Mouse (Mus musculus): ENCODE results near the gene Camk1d. TPM values are rescaled to one million over a fixed set of nuclear protein-coding genes. Genes with fewer than 3 reads are reported as not detected.

Camk1d gene
- polyA plus RNA-seq, 1 experiment, result 1.0 TPM

GRCm38 (mm10) chr2:5402036-5402435 lies 312.3 kb downstream of the Camk1d start:
- no peak overlapping the region for H3K4me3 ChIP-seq (ENCODE audit: insufficient read depth, low read depth, low read length)
- no peak overlapping the region for H3K27ac ChIP-seq (ENCODE audit: insufficient read depth, low read depth, low read length)
- no peaks in the 10 kb centered on the region for H3K27me3 ChIP-seq (replicated peaks; ENCODE audit: control insufficient read depth, insufficient read depth, low read length)
- 92% methylated on average over 12 of the region's 12 CpGs for WGBS
- no peaks in the 10 kb centered on the region for H3K36me3 ChIP-seq (ENCODE audit: control insufficient read depth, insufficient read depth, low read length)
- no peak for TF ChIP-seq POLR2A (IDR thresholded peaks at IDR 0.05; ENCODE audit: low read depth, low read length)
- TF ChIP-seq CTCF (conservative IDR thresholded peaks at IDR 0.05; ENCODE audit: insufficient read depth, insufficient read length, low read depth, low read length), result no peak
- no peak for DNase-seq
- no peaks in the 10 kb centered on the region for H3K4me1 ChIP-seq (ENCODE audit: control insufficient read depth, insufficient read depth, low read length)

GRCm38 (mm10) chr2:5398505-5398904 lies 315.8 kb downstream of the Camk1d start:
- TF ChIP-seq CTCF (conservative IDR thresholded peaks at IDR 0.05; ENCODE audit: insufficient read depth, insufficient read length, low read depth, low read length) (no peak), POLR2A (IDR thresholded peaks at IDR 0.05; ENCODE audit: low read depth, low read length) (no peak)
- H3K27me3 ChIP-seq (replicated peaks; ENCODE audit: control insufficient read depth, insufficient read depth, low read length), result no peaks in the 10 kb centered on the region
- no peaks in the 10 kb centered on the region for H3K4me1 ChIP-seq (ENCODE audit: control insufficient read depth, insufficient read depth, low read length)
- no peak for DNase-seq
- no peak overlapping the region for H3K27ac ChIP-seq (ENCODE audit: insufficient read depth, low read depth, low read length)
- H3K36me3 ChIP-seq (ENCODE audit: control insufficient read depth, insufficient read depth, low read length), result no peaks in the 10 kb centered on the region
- 92% methylated on average over 9 of the region's 9 CpGs for WGBS
- H3K4me3 ChIP-seq (ENCODE audit: insufficient read depth, low read depth, low read length), result no peak overlapping the region

- TF ChIP-seq CTCF (conservative IDR thresholded peaks at IDR 0.05; ENCODE audit: insufficient read depth, insufficient read length, low read depth, low read length), result no peak
- no peak for TF ChIP-seq POLR2A (IDR thresholded peaks at IDR 0.05; ENCODE audit: low read depth, low read length)
- Histone ChIP-seq H3K4me1 (ENCODE audit: control insufficient read depth, insufficient read depth, low read length) (no peaks in the 10 kb centered on the region), H3K4me3 (ENCODE audit: insufficient read depth, low read depth, low read length) (no peak overlapping the region), H3K36me3 (ENCODE audit: control insufficient read depth, insufficient read depth, low read length) (no peaks in the 10 kb centered on the region), H3K27me3 (replicated peaks; ENCODE audit: control insufficient read depth, insufficient read depth, low read length) (no peaks in the 10 kb centered on the region), H3K27ac (ENCODE audit: insufficient read depth, low read depth, low read length) (no peak overlapping the region)
- WGBS, result 70% methylated on average over 6 of the region's 6 CpGs
- DNase-seq, result no peak
Measured at GRCm38 (mm10) chr2:5398043-5398442, 316.3 kb downstream of the Camk1d start.

- WGBS, result 61% methylated on average over 3 of the region's 3 CpGs
- DNase-seq, result no peak
- Histone ChIP-seq H3K4me1 (ENCODE audit: control insufficient read depth, insufficient read depth, low read length) (no peaks in the 10 kb centered on the region), H3K36me3 (ENCODE audit: control insufficient read depth, insufficient read depth, low read length) (no peaks in the 10 kb centered on the region), H3K27ac (ENCODE audit: insufficient read depth, low read depth, low read length) (no peak overlapping the region), H3K27me3 (replicated peaks; ENCODE audit: control insufficient read depth, insufficient read depth, low read length) (no peaks in the 10 kb centered on the region), H3K4me3 (ENCODE audit: insufficient read depth, low read depth, low read length) (no peak overlapping the region)
- TF ChIP-seq CTCF (conservative IDR thresholded peaks at IDR 0.05; ENCODE audit: insufficient read depth, insufficient read length, low read depth, low read length) (no peak), POLR2A (IDR thresholded peaks at IDR 0.05; ENCODE audit: low read depth, low read length) (no peak)
Measured at GRCm38 (mm10) chr2:5397468-5397867, 316.8 kb downstream of the Camk1d start.

GRCm38 (mm10) chr2:5396415-5396814 lies 317.9 kb downstream of the Camk1d start:
- Histone ChIP-seq H3K4me1 (ENCODE audit: control insufficient read depth, insufficient read depth, low read length) (no peaks in the 10 kb centered on the region), H3K36me3 (ENCODE audit: control insufficient read depth, insufficient read depth, low read length) (no peaks in the 10 kb centered on the region), H3K27me3 (replicated peaks; ENCODE audit: control insufficient read depth, insufficient read depth, low read length) (no peaks in the 10 kb centered on the region), H3K4me3 (ENCODE audit: insufficient read depth, low read depth, low read length) (no peak overlapping the region), H3K27ac (ENCODE audit: insufficient read depth, low read depth, low read length) (no peak overlapping the region)
- WGBS, result 66% methylated on average over 1 of the region's 1 CpGs
- TF ChIP-seq CTCF (conservative IDR thresholded peaks at IDR 0.05; ENCODE audit: insufficient read depth, insufficient read length, low read depth, low read length) (0 out of 2 replicates have a peak, but pooled peaks have one; percentile 13), POLR2A (IDR thresholded peaks at IDR 0.05; ENCODE audit: low read depth, low read length) (no peak)
- DNase-seq, result peak; percentile 19

- 79% methylated on average over 2 of the region's 2 CpGs for WGBS
- no peak overlapping the region for H3K27ac ChIP-seq (ENCODE audit: insufficient read depth, low read depth, low read length)
- no peak overlapping the region for H3K4me3 ChIP-seq (ENCODE audit: insufficient read depth, low read depth, low read length)
- H3K27me3 ChIP-seq (replicated peaks; ENCODE audit: control insufficient read depth, insufficient read depth, low read length), result no peaks in the 10 kb centered on the region
- no peak for DNase-seq
- H3K4me1 ChIP-seq (ENCODE audit: control insufficient read depth, insufficient read depth, low read length), result no peaks in the 10 kb centered on the region
- no peak for TF ChIP-seq POLR2A (IDR thresholded peaks at IDR 0.05; ENCODE audit: low read depth, low read length)
- TF ChIP-seq CTCF (conservative IDR thresholded peaks at IDR 0.05; ENCODE audit: insufficient read depth, insufficient read length, low read depth, low read length), result no peak
- no peaks in the 10 kb centered on the region for H3K36me3 ChIP-seq (ENCODE audit: control insufficient read depth, insufficient read depth, low read length)
Measured at GRCm38 (mm10) chr2:5395873-5396272, 318.4 kb downstream of the Camk1d start.

GRCm38 (mm10) chr2:5392921-5393320 lies 321.4 kb downstream of the Camk1d start:
- DNase-seq, result no peak
- TF ChIP-seq CTCF (conservative IDR thresholded peaks at IDR 0.05; ENCODE audit: insufficient read depth, insufficient read length, low read depth, low read length) (no peak), POLR2A (IDR thresholded peaks at IDR 0.05; ENCODE audit: low read depth, low read length) (no peak)
- Histone ChIP-seq H3K27ac (ENCODE audit: insufficient read depth, low read depth, low read length) (no peak overlapping the region), H3K4me1 (ENCODE audit: control insufficient read depth, insufficient read depth, low read length) (no peaks in the 10 kb centered on the region), H3K27me3 (replicated peaks; ENCODE audit: control insufficient read depth, insufficient read depth, low read length) (no peaks in the 10 kb centered on the region), H3K36me3 (ENCODE audit: control insufficient read depth, insufficient read depth, low read length) (no peaks in the 10 kb centered on the region), H3K4me3 (ENCODE audit: insufficient read depth, low read depth, low read length) (no peak overlapping the region)

GRCm38 (mm10) chr2:5392470-5392869 lies 321.8 kb downstream of the Camk1d start:
- H3K4me1 ChIP-seq (ENCODE audit: control insufficient read depth, insufficient read depth, low read length), result no peaks in the 10 kb centered on the region
- H3K4me3 ChIP-seq (ENCODE audit: insufficient read depth, low read depth, low read length), result no peak overlapping the region
- H3K27me3 ChIP-seq (replicated peaks; ENCODE audit: control insufficient read depth, insufficient read depth, low read length), result no peaks in the 10 kb centered on the region
- DNase-seq, result no peak
- 81% methylated on average over 4 of the region's 4 CpGs for WGBS
- H3K27ac ChIP-seq (ENCODE audit: insufficient read depth, low read depth, low read length), result no peak overlapping the region
- H3K36me3 ChIP-seq (ENCODE audit: control insufficient read depth, insufficient read depth, low read length), result no peaks in the 10 kb centered on the region
- no peak for TF ChIP-seq CTCF (conservative IDR thresholded peaks at IDR 0.05; ENCODE audit: insufficient read depth, insufficient read length, low read depth, low read length)
- TF ChIP-seq POLR2A (IDR thresholded peaks at IDR 0.05; ENCODE audit: low read depth, low read length), result no peak

Measured in kidney, adult 2 months (tissue).